Mouse (Mus musculus): Measurements from ENCODE around the gene Snrpc.

Gene Snrpc

GRCm38 (mm10) chr17:27865461-27865860, 27.5 kb downstream of the Snrpc start:
- 79% methylated on average over 2 of the region's 2 CpGs for WGBS

GRCm38 (mm10) chr17:27866737-27867136, 28.8 kb downstream of the Snrpc start:
- 88% methylated on average over 4 of the region's 4 CpGs for WGBS

GRCm38 (mm10) chr17:27871851-27872250, 33.9 kb downstream of the Snrpc start:
- WGBS: 54% methylated on average over 3 of the region's 3 CpGs

GRCm38 (mm10) chr17:27873583-27873982, 35.6 kb downstream of the Snrpc start:
- WGBS: 72% methylated on average over 3 of the region's 3 CpGs

- WGBS: 75% methylated on average over 5 of the region's 5 CpGs
These were observed 36.6 kb downstream of the Snrpc start for GRCm38 (mm10) chr17:27874510-27874909.

GRCm38 (mm10) chr17:27881518-27881917, 43.6 kb downstream of the Snrpc start:
- WGBS: 61% methylated on average over 11 of the region's 11 CpGs

DNA sequence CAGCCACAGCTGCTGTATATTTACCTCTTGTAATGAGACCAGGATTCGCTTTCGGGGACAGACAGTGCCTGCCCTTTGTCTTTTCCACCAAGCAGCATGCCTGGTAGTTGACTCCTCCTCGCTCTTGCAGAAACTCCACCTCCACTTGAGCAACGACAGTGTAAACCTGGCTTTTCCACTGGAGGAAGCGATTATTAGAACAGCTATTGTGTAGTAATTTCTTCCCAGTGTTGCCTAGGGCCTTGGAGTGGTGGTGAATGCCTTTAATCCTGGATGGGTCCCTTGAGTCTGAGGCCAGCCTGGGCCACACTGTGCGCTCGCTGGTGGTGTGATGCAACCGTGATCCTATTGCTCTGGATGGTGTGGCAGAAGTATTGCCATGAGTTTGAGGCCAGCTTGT, 45.2 kb downstream of the Snrpc start:
- WGBS: 89% methylated on average over 8 of the region's 8 CpGs

- 95% methylated on average over 6 of the region's 6 CpGs for WGBS
These were observed 46.0 kb downstream of the Snrpc start for GRCm38 (mm10) chr17:27883994-27884393.

- WGBS: 77% methylated on average over 19 of the region's 19 CpGs
These were observed 48.7 kb downstream of the Snrpc start for GRCm38 (mm10) chr17:27886499-27887210.
